Mouse (Mus musculus) limb, embryonic 14.5 days (tissue): ENCODE results near the gene Thumpd2. TPM values are rescaled to one million over a fixed set of nuclear protein-coding genes. Genes with fewer than 3 reads are reported as not detected.

ENCODE experiments used
- ATAC-seq: fragments of 200-750 bp; cut with Nextera tagmentation; 2 replicates; pipeline ENCODE4 v1.8.0; 2017; ENCODE audit warnings: low read depth, moderate number of reproducible peaks, moderate TSS enrichment; ENCODE audit not compliant: low FRiP score
- DNase-seq: peaks from one replicate; pipeline ENCODE4 v3.0.0-alpha.2; 2015; ENCODE audit warnings: low spot score
- H3K27ac ChIP-seq: fragments of 300-500 bp; sonication (generic); replicated peaks from 2 replicates; pipeline ENCODE4 v1.5.1; 2014; ENCODE audit warnings: low read depth, mild to moderate bottlenecking, low read length, moderate library complexity, mixed read lengths
- H3K27me3 ChIP-seq: fragments of 300-500 bp; sonication (generic); 2 replicates; pipeline ENCODE4 v1.6.1; 2014; ENCODE audit warnings: low read length, mixed read lengths; ENCODE audit not compliant: control insufficient read depth, insufficient read depth
- H3K36me3 ChIP-seq: fragments of 300-500 bp; sonication (generic); 2 replicates; pipeline ENCODE4 v1.6.1; 2014; ENCODE audit warnings: mild to moderate bottlenecking, low read length, moderate library complexity, mixed read lengths; ENCODE audit not compliant: control insufficient read depth, insufficient read depth
- H3K4me1 ChIP-seq: fragments of 300-500 bp; sonication (generic); 2 replicates; pipeline ENCODE4 v1.6.1; 2014; ENCODE audit warnings: antibody characterized with exemption, low read length, mixed read lengths; ENCODE audit not compliant: control insufficient read depth, insufficient read depth
- H3K4me2 ChIP-seq: fragments of 300-500 bp; sonication (generic); replicated peaks from 2 replicates; pipeline ENCODE4 v1.6.1; 2014; ENCODE audit warnings: low read depth, mild to moderate bottlenecking, low read length, moderate library complexity; ENCODE audit not compliant: severe bottlenecking
- H3K4me3 ChIP-seq: fragments of 300-500 bp; sonication (generic); replicated peaks from 2 replicates; pipeline ENCODE4 v1.5.1; 2014; ENCODE audit warnings: low read length
- H3K9ac ChIP-seq: fragments of 300-500 bp; sonication (generic); 2 replicates; pipeline ENCODE4 v1.6.1; 2014; ENCODE audit warnings: mild to moderate bottlenecking, low read depth, low read length, moderate library complexity; ENCODE audit not compliant: severe bottlenecking
- H3K9me3 ChIP-seq: fragments of 300-500 bp; sonication (generic); 2 replicates; pipeline ENCODE4 v1.6.1; 2016; ENCODE audit warnings: low read length; ENCODE audit not compliant: control insufficient read depth
- POLR2A ChIP-seq: fragments of 200-500 bp; IDR thresholded peaks from 2 replicates; pipeline ENCODE4 v1.8.0; 2012; ENCODE audit warnings: inconsistent platforms, mild to moderate bottlenecking, moderate library complexity, borderline replicate concordance; ENCODE audit not compliant: insufficient read depth, insufficient read length; ENCODE audit errors: extremely low read depth
- WGBS: fragments of 180-500 bp; shearing (Covaris S2); extraction: QIAGEN DNeasy Blood & Tissue Kit; methylation state at CpG from one replicate; pipeline ENCODE4 v1.1.7; 2014; 5-methylcytosine and 5-hydroxymethylcytosine counted together
- polyA plus RNA-seq, 2 experiments: library from polyadenylated mRNA; depleted of rRNA in 1 of 2; stranded (reverse) in 1 of 2; unstranded in 1 of 2; fragments of >200 nt; fragmentation: Nextera tagmentation in 1 of 2; extraction: Ambion mirVana in 1 of 2; gene quantifications; 2 replicates each; pipeline versions ENCODE4 v1.2.1 to v1.2.3; 2012 to 2014

Thumpd2 gene
- polyA plus RNA-seq, 2 experiments: 9.2 to 15.7 TPM

GRCm38 (mm10) chr17:81032957-81033356 is 31.9 kb downstream of the Thumpd2 start:
- H3K4me3 ChIP-seq: no peak overlapping the region
- H3K27ac ChIP-seq: no peak overlapping the region
- DNase-seq (no peak), ATAC-seq (no peak)
- TF ChIP-seq POLR2A: no peak
- WGBS: 78% methylated on average over 2 of the region's 2 CpGs
- no peak overlapping the region for H3K9ac ChIP-seq
- H3K9me3 ChIP-seq: no peaks in the 10 kb centered on the region
- H3K27me3 ChIP-seq: no peaks in the 10 kb centered on the region
- H3K4me2 ChIP-seq: no peak overlapping the region
- no peaks in the 10 kb centered on the region for H3K4me1 ChIP-seq
- H3K36me3 ChIP-seq: peaks cover 67% of the 10 kb centered on the region

GRCm38 (mm10) chr17:81031830-81032442 is 32.9 kb downstream of the Thumpd2 start:
- H3K4me1 ChIP-seq: no peaks in the 10 kb centered on the region
- no peaks in the 10 kb centered on the region for H3K27me3 ChIP-seq
- TF ChIP-seq POLR2A: no peak
- H3K4me2 ChIP-seq: no peak overlapping the region
- ATAC-seq (no peak), DNase-seq (no peak)
- no peaks in the 10 kb centered on the region for H3K9me3 ChIP-seq
- no peak overlapping the region for H3K27ac ChIP-seq
- H3K9ac ChIP-seq: no peak overlapping the region
- 91% methylated on average over 3 of the region's 3 CpGs for WGBS
- H3K36me3 ChIP-seq: peaks cover 66% of the 10 kb centered on the region
- no peak overlapping the region for H3K4me3 ChIP-seq

DNA sequence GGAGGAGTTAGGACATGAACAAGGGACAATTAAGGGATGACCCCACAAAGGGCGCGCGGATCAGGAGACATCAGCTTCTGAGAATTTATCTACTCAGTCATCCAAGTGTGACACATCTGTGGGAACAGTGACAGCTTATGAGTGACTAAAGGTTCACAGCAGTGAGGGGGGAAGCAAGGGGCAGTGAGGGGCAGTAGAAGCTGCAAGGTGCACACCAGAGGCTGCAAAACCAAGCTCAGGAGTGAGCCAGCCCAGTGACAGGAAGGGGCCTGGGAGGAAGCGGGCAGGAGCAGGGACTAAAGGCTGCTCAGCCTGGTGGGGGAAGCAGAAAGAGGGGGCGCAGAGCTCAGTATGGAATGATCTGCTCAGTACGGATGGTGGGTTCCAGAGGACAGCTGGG is 37.6 kb downstream of the Thumpd2 start:
- no peak for TF ChIP-seq POLR2A
- DNase-seq (no peak), ATAC-seq (no peak)
- Histone ChIP-seq H3K27ac (no peak overlapping the region), H3K4me2 (no peak overlapping the region), H3K9ac (no peak overlapping the region), H3K4me3 (no peak overlapping the region), H3K9me3 (no peaks in the 10 kb centered on the region), H3K27me3 (no peaks in the 10 kb centered on the region), H3K36me3 (peaks cover 59% of the 10 kb centered on the region), H3K4me1 (no peaks in the 10 kb centered on the region)
- WGBS: 99% methylated on average over 6 of the region's 6 CpGs

DNA sequence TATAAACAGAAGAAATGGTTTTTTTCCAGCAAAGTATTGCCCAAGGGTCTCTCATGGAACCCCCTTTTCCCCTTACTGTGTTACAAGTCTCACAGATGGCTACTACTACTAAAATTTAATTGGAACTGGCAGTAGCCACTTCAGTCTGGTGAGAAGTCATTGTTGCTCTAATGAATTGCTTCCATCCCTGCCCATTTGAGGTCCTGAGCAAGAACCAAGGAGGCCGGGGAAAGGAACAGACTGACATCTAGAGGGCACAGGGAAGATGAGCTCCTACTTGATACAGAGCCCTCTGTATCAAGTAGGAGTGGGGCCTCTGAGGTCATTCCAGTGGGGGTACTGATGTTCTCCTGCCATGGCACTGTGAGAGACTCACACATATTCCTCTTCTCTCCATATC is 47.8 kb downstream of the Thumpd2 start:
- Histone ChIP-seq H3K9me3 (no peaks in the 10 kb centered on the region), H3K4me3 (no peak overlapping the region), H3K36me3 (no peaks in the 10 kb centered on the region), H3K4me1 (no peaks in the 10 kb centered on the region), H3K4me2 (no peak overlapping the region), H3K27ac (no peak overlapping the region), H3K9ac (no peak overlapping the region), H3K27me3 (no peaks in the 10 kb centered on the region)
- 44% methylated on average over 1 of the region's 1 CpGs for WGBS
- no peak for TF ChIP-seq POLR2A
- no peak for ATAC-seq
- peak; percentile 35 for DNase-seq

DNA sequence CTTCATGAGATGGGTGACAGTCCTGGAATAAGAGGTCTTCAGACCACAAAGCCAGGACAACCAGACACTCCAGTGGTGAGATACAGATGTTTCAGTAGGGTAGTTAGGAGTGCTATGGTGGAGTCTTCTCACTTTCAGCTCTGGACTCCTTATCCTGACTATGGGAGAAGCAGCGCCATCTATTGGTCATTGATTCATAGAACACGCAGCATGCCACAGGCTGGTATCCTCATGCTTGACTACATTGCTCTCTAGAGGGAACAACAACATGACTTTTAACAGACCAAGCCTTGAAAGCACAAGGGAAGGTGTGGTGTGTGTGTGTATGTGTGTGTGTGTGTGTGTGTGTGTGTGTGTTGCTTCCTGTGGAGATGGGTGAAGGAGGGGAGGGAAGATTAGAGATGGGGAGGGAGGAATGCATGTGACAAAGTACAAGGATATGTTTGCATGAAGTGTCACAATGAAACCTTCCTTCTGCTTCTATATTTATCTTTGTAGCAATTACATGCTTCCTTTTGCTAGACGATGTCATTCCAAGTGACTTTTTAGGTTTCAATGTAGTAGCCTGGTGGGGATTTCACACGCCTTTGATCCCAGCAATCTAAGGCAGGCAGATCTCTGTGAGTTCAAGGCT is 49.0 kb downstream of the Thumpd2 start:
- Histone ChIP-seq H3K4me3 (no peak overlapping the region), H3K27ac (no peak overlapping the region), H3K9me3 (no peaks in the 10 kb centered on the region), H3K27me3 (no peaks in the 10 kb centered on the region), H3K4me2 (no peak overlapping the region), H3K4me1 (no peaks in the 10 kb centered on the region), H3K9ac (no peak overlapping the region), H3K36me3 (no peaks in the 10 kb centered on the region)
- peak; percentile 83 for DNase-seq
- TF ChIP-seq POLR2A: no peak
- peak; percentile 66 for ATAC-seq
- WGBS: 46% methylated on average over 4 of the region's 4 CpGs
